Mouse (Mus musculus) G1E (cell line): ENCODE results near the gene Fnd3c2. TPM values are rescaled to one million over a fixed set of nuclear protein-coding genes. Genes with fewer than 3 reads are reported as not detected.
A peak's percentile ranks its signal among the peaks of the same experiment; 100 is the strongest.
"Not testable (repeated sequence)": the region's sequence is repeated elsewhere in the genome, so short reads cannot be mapped to it uniquely, and the experiment has no call there.

ENCODE experiments used
- ATAC-seq: 2 replicates; pipeline ENCODE4 v1.8.0; 2016; ENCODE audit warnings: mild to moderate bottlenecking; ENCODE audit not compliant: insufficient number of reproducible peaks, poor library complexity, low FRiP score, severe bottlenecking; ENCODE audit errors: extremely low read depth
- DNase-seq: peaks from one replicate; pipeline ENCODE4 v3.0.0; 2012; ENCODE audit warnings: low spot score
- H3K27me3 ChIP-seq: 2 replicates; pipeline ENCODE4 v1.6.1; 2012; ENCODE audit warnings: mild to moderate bottlenecking, low read length, inconsistent platforms; ENCODE audit not compliant: insufficient read depth
- H3K36me3 ChIP-seq: replicated peaks from 2 replicates; pipeline ENCODE3; 2012; ENCODE audit warnings: mild to moderate bottlenecking, inconsistent platforms
- H3K4me1 ChIP-seq: 2 replicates; pipeline ENCODE4 v1.6.1; 2012; ENCODE audit warnings: low read depth, low read length, inconsistent platforms, mixed read lengths; ENCODE audit not compliant: insufficient read depth
- H3K4me3 ChIP-seq: 2 replicates; pipeline ENCODE4 v1.5.1; 2012; ENCODE audit warnings: low read depth, mild to moderate bottlenecking, inconsistent platforms, low read length, moderate library complexity, mixed read lengths
- H3K9me3 ChIP-seq: replicated peaks from 2 replicates; pipeline ENCODE4 v1.6.1; 2012; ENCODE audit warnings: inconsistent platforms
- CTCF ChIP-seq: IDR thresholded peaks from 2 replicates; pipeline ENCODE4 v1.5.1; 2012; ENCODE audit warnings: low read depth, low read length, inconsistent platforms, mixed read lengths
- GATA1 ChIP-seq: IDR thresholded peaks from 2 replicates; pipeline ENCODE4 v1.6.1; 2012; ENCODE audit warnings: borderline replicate concordance, low read length, inconsistent platforms, mixed read lengths
- GATA2 ChIP-seq: IDR thresholded peaks from 2 replicates; pipeline ENCODE4 v1.6.1; 2012; ENCODE audit warnings: low read depth, low read length, inconsistent platforms, borderline replicate concordance
- POLR2AphosphoS5 ChIP-seq: IDR thresholded peaks from 2 replicates; pipeline ENCODE4 v1.6.1; 2012; ENCODE audit warnings: low read depth, low read length, inconsistent platforms; ENCODE audit not compliant: insufficient replicate concordance
- TAL1 ChIP-seq: conservative IDR thresholded peaks from 2 replicates; pipeline ENCODE4 v1.6.1; 2012; ENCODE audit warnings: low read depth, low read length, inconsistent platforms, mixed read lengths
- polyA plus RNA-seq: library from polyadenylated mRNA; stranded (reverse); fragments of >175 nt; gene quantifications from 2 replicates; pipeline ENCODE4 v1.2.3, GENCODE M21; 2012
- total RNA-seq, 2 experiments: library from RNA; stranded (forward) in 1 of 2; stranded (reverse) in 1 of 2; fragments of 200-1000 nt in 1 of 2; fragments of >200 nt in 1 of 2; fragmentation: Nextera tagmentation in 1 of 2; gene quantifications; 2 replicates each; pipeline ENCODE4 v1.2.3; 2014 to 2017

Gene Fnd3c2
- total and polyA plus RNA-seq, 3 experiments, result not detected

- Histone ChIP-seq H3K27me3 (no peaks in the 10 kb centered on the region), H3K4me1 (peaks cover 15% of the 10 kb centered on the region), H3K4me3 (no peak overlapping the region), H3K9me3 (no peaks in the 10 kb centered on the region), H3K36me3 (peaks cover 86% of the 10 kb centered on the region)
- ATAC-seq (no peak), DNase-seq (no peak)
- TF ChIP-seq TAL1, result no peak
Measured at GRCm38 (mm10) chrX:106197308-106197707, 57.9 kb downstream of the Fnd3c2 start.

GRCm38 (mm10) chrX:106194361-106194760 lies 60.8 kb downstream of the Fnd3c2 start:
- not testable (repeated sequence) for ATAC-seq, H3K27me3 ChIP-seq
- peaks cover 75% of the 10 kb centered on the region for H3K36me3 ChIP-seq

GRCm38 (mm10) chrX:106190091-106190490 lies 65.1 kb downstream of the Fnd3c2 start:
- H3K36me3 ChIP-seq, result peaks cover 58% of the 10 kb centered on the region
- H3K4me1 ChIP-seq, result peaks cover 24% of the 10 kb centered on the region
- H3K9me3 ChIP-seq, result peaks cover 6% of the 10 kb centered on the region
- TF ChIP-seq POLR2AphosphoS5, result no peak
- TF ChIP-seq GATA2, result no peak
- no peak for TF ChIP-seq TAL1
- no peak for TF ChIP-seq CTCF
- no peak for TF ChIP-seq GATA1
- H3K27me3 ChIP-seq, result peaks cover 3% of the 10 kb centered on the region; the same call in 1 of the 2 replicates
- no peak for ATAC-seq
- H3K4me3 ChIP-seq, result peak overlapping the region; percentile 74
- no peak for DNase-seq

More at GRCm38 (mm10) chrX:106194361-106194760, 60.8 kb downstream of the Fnd3c2 start:
- DNase-seq, H3K9me3 ChIP-seq: not testable (repeated sequence)
- Histone ChIP-seq H3K4me1 (peaks cover 20% of the 10 kb centered on the region), H3K4me3 (peak overlapping the region; percentile 40; the same call in 1 of the 2 replicates)

- TF ChIP-seq TAL1 (no peak), CTCF (no peak), GATA2 (no peak), GATA1 (no peak), POLR2AphosphoS5 (no peak)
- Histone ChIP-seq H3K4me3 (peak overlapping the region; percentile 74), H3K36me3 (peaks cover 51% of the 10 kb centered on the region), H3K4me1 (peaks cover 26% of the 10 kb centered on the region), H3K27me3 (peaks cover 3% of the 10 kb centered on the region; the same call in 1 of the 2 replicates), H3K9me3 (peaks cover 6% of the 10 kb centered on the region)
- ATAC-seq (no peak), DNase-seq (no peak)
Measured at GRCm38 (mm10) chrX:106189356-106189755, 65.8 kb downstream of the Fnd3c2 start.

DNA sequence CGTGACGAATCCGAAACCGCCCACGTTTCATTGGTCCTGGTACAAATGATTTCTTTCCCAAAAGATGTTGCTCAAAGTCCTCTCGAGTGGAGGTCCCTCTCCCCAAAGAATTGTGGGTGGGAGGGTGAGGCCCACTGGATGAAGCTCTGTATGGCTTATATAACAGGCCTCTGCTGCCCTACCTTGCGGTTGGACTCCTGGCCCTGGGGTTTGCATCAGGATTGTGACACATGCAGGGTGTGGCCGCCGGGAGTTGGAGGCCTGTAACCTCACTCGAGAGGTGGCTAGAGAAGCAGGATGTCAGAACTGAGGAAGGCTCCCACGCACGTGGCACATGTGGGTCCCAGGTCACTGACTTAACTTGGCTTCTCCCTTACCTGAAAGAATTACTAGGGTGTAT lies 67.4 kb downstream of the Fnd3c2 start:
- Histone ChIP-seq H3K27me3 (peaks cover 3% of the 10 kb centered on the region; the same call in 1 of the 2 replicates), H3K4me3 (peak overlapping the region; percentile 74), H3K4me1 (peaks cover 21% of the 10 kb centered on the region), H3K36me3 (peaks cover 36% of the 10 kb centered on the region), H3K9me3 (peaks cover 6% of the 10 kb centered on the region)
- no peak for DNase-seq
- TF ChIP-seq POLR2AphosphoS5, result no peak
- TF ChIP-seq GATA1, result no peak
- ATAC-seq, result no peak

DNA sequence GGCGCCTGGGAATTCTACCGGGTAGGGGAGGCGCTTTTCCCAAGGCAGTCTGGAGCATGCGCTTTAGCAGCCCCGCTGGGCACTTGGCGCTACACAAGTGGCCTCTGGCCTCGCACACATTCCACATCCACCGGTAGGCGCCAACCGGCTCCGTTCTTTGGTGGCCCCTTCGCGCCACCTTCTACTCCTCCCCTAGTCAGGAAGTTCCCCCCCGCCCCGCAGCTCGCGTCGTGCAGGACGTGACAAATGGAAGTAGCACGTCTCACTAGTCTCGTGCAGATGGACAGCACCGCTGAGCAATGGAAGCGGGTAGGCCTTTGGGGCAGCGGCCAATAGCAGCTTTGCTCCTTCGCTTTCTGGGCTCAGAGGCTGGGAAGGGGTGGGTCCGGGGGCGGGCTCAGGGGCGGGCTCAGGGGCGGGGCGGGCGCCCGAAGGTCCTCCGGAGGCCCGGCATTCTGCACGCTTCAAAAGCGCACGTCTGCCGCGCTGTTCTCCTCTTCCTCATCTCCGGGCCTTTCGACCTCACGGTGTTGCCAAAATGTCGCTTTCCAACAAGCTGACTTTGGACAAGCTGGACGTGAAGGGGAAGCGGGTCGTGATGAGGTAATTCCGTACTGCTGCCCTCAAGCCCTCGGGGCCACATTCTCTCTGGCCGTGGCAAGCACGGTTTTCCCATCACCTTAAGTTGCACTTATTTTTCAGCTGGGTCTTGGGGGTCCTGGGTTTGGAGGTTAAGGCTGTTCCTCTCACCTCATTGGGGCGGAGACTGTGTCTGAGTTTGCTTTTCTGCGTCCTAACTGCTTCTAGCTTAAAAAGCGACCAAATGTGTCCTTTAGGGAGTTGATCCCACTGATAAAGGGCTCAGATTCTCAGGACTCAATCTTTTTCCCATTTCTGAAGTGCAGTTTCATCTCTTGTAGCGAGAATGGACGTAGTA lies 68.2 kb downstream of the Fnd3c2 start, which contains the start of gene Pgk1:
Pgk1 (plus strand) TSS at position 388 of the 937 bp plus-strand sequence.
- Histone ChIP-seq H3K36me3 (peaks cover 36% of the 10 kb centered on the region), H3K27me3 (peaks cover 3% of the 10 kb centered on the region; the same call in 1 of the 2 replicates), H3K4me1 (peaks cover 21% of the 10 kb centered on the region), H3K4me3 (peak within 1 kb of the TSS; percentile 74), H3K9me3 (peaks cover 6% of the 10 kb centered on the region)
- ATAC-seq (peak; percentile 97), DNase-seq (peak; percentile 93)
- TF ChIP-seq GATA1 (no peak), GATA2 (no peak), POLR2AphosphoS5 (no peak), TAL1 (no peak), CTCF (no peak)

GRCm38 (mm10) chrX:106185706-106186105 lies 69.5 kb downstream of the Fnd3c2 start:
- no peak for DNase-seq
- Histone ChIP-seq H3K27me3 (peaks cover 3% of the 10 kb centered on the region; the same call in 1 of the 2 replicates), H3K4me1 (peaks cover 17% of the 10 kb centered on the region), H3K4me3 (no peak overlapping the region), H3K9me3 (peaks cover 6% of the 10 kb centered on the region), H3K36me3 (peaks cover 29% of the 10 kb centered on the region)
- ATAC-seq, result no peak
- TF ChIP-seq POLR2AphosphoS5 (no peak), GATA1 (no peak), CTCF (no peak), TAL1 (no peak)

Other genes with a start within 250 kb of the Fnd3c2 start
- 53.4 and 58.1 TPM in 2 replicates for gene Magt1, start 243.5 kb downstream of the Fnd3c2 start, total RNA-seq (2014; fragmentation: Nextera tagmentation)
- gene Magt1, start 243.5 kb downstream of the Fnd3c2 start, total RNA-seq (2017), result 71.6 and 75.9 TPM in 2 replicates
- 3.3 and 3.4 TPM in 2 replicates for gene Magt1, start 243.5 kb downstream of the Fnd3c2 start, polyA plus RNA-seq
- gene Cox7b, start 239.7 kb downstream of the Fnd3c2 start, total RNA-seq (2014; fragmentation: Nextera tagmentation), result 53.8 and 103 TPM in 2 replicates
- 513 and 603 TPM in 2 replicates for gene Cox7b, start 239.7 kb downstream of the Fnd3c2 start, total RNA-seq (2017)
- 12.7 and 16.1 TPM in 2 replicates for gene Cox7b, start 239.7 kb downstream of the Fnd3c2 start, polyA plus RNA-seq
- gene Atp7a, start 228.1 kb downstream of the Fnd3c2 start, total RNA-seq (2014; fragmentation: Nextera tagmentation), result 36.4 and 49.7 TPM in 2 replicates
- 15.5 and 20.3 TPM in 2 replicates for gene Atp7a, start 228.1 kb downstream of the Fnd3c2 start, total RNA-seq (2017)
- 0.74 and 1.1 TPM in 2 replicates for gene Atp7a, start 228.1 kb downstream of the Fnd3c2 start, polyA plus RNA-seq
- not detected in 2 replicates for gene Tlr13, start 112.2 kb downstream of the Fnd3c2 start, total RNA-seq (2014; fragmentation: Nextera tagmentation)
- 0.06 and 0.11 TPM in 2 replicates for gene Tlr13, start 112.2 kb downstream of the Fnd3c2 start, total RNA-seq (2017)
- gene Tlr13, start 112.2 kb downstream of the Fnd3c2 start, polyA plus RNA-seq, result not detected in 2 replicates
- gene Pgk1, start 68.3 kb downstream of the Fnd3c2 start, total RNA-seq (2014; fragmentation: Nextera tagmentation), result 667 and 759 TPM in 2 replicates
- gene Pgk1, start 68.3 kb downstream of the Fnd3c2 start, total RNA-seq (2017), result 1,594 and 1,756 TPM in 2 replicates
- 110 and 118 TPM in 2 replicates for gene Pgk1, start 68.3 kb downstream of the Fnd3c2 start, polyA plus RNA-seq
- 26.9 and 33.1 TPM in 2 replicates for gene Taf9b, start 34.2 kb downstream of the Fnd3c2 start, total RNA-seq (2014; fragmentation: Nextera tagmentation)
- gene Taf9b, start 34.2 kb downstream of the Fnd3c2 start, total RNA-seq (2017), result 13.9 and 17.7 TPM in 2 replicates
- gene Taf9b, start 34.2 kb downstream of the Fnd3c2 start, polyA plus RNA-seq, result 0.36 and 0.43 TPM in 2 replicates
- gene Fndc3c1, start 230.0 kb upstream of the Fnd3c2 start, total RNA-seq (2014; fragmentation: Nextera tagmentation), result not detected in 2 replicates
- gene Fndc3c1, start 230.0 kb upstream of the Fnd3c2 start, total RNA-seq (2017), result 0.06 TPM in 1 of 2 replicates, not detected in the other
- gene Fndc3c1, start 230.0 kb upstream of the Fnd3c2 start, polyA plus RNA-seq, result not detected in 2 replicates